ENCODE assay signal across 9 mouse cellular contexts in the genomic region with DNA sequence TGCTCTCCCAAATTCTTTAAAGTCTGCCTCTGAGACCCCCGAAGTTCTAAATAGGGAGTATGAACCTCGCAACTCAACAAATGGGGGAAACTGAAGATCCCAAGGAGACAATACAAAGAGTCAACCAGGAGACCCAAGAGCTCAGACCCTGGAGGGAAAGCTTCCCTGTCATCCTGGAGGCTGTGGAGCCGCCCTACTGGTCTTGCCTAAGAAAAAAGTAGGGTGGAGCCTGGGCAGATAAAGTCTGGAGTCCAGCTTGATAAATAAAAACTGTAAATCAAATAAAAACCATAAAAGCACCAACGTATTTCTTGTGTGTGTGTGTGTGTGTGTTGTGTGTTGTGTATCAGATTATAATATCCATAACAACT. TPM values are rescaled to one million over a fixed set of nuclear protein-coding genes. Genes with fewer than 3 reads are reported as not detected.
DNase-seq lines count a peak whose midpoint lies in the region; ATAC-seq and TF ChIP-seq lines count a peak whose summit lies in the region.
"Had no signal": no experiment of that assay in that cellular context is flagged by ENCODE, and none has a peak within 500 bp of the region (broad histone marks: within the 10 kb centered on the region; RNA-seq: fewer than 3 reads in every experiment).

No protein-coding gene starts in this region.

- no peaks in the 10 kb centered on the region for H3K36me3 ChIP-seq in kidney, adult 2 months (ENCODE audit: control insufficient read depth, insufficient read depth, low read length)
- H3K36me3 ChIP-seq in hindbrain, embryonic 16.5 days (ENCODE audit: control insufficient read depth, insufficient read depth, low read length), result no peaks in the 10 kb centered on the region
- H3K36me3 ChIP-seq in midbrain, embryonic 15.5 days (replicated peaks), result no peaks in the 10 kb centered on the region

- H3K4me1 ChIP-seq in kidney, adult 2 months (ENCODE audit: control insufficient read depth, insufficient read depth, low read length), result peaks cover 12% of the 10 kb centered on the region; the same call in 1 of the 2 replicates
- peaks cover 3% of the 10 kb centered on the region; the same call in 1 of the 2 replicates for H3K4me1 ChIP-seq in brown adipose tissue, adult 24 weeks (ENCODE audit: control insufficient read depth, insufficient read depth, insufficient read length, low read length)
- peaks cover 13% of the 10 kb centered on the region for H3K4me1 ChIP-seq in hindbrain, embryonic 16.5 days (ENCODE audit: control insufficient read depth, insufficient read depth, low read depth, low read length)
- peaks cover 19% of the 10 kb centered on the region; the same call in 1 of the 2 replicates for H3K4me1 ChIP-seq in midbrain, embryonic 15.5 days
- no peaks in the 10 kb centered on the region for H3K4me1 ChIP-seq in cerebellum, adult 2 months (ENCODE audit: control insufficient read depth, insufficient read depth, low read length)

- no peak overlapping the region for H3K9ac ChIP-seq in hindbrain, embryonic 16.5 days (ENCODE audit: low read depth, low read length)
- H3K9ac ChIP-seq in midbrain, embryonic 15.5 days, result no peak overlapping the region

- DNase-seq in kidney, adult 2 months, result no peak
- DNase-seq in kidney, adult 8-10 months, result no peak
- no peak for DNase-seq in right cerebral cortex, postnatal 4 days
- DNase-seq in cerebellum, adult 2 months, result no peak

- TF ChIP-seq CTCF in kidney, adult 2 months (conservative IDR thresholded peaks at IDR 0.05; ENCODE audit: insufficient read depth, insufficient read length, low read depth, low read length), result 0 out of 2 replicates have a peak, but pooled peaks have one; percentile 9
- no peak for TF ChIP-seq CTCF in cerebellum, adult 2 months (IDR thresholded peaks at IDR 0.05; ENCODE audit: borderline replicate concordance, insufficient read depth, low read depth, low read length)

- H3K4me2 ChIP-seq in hindbrain, embryonic 16.5 days (ENCODE audit: low read length), result peak overlapping the region; percentile 76
- peak overlapping the region; percentile 69 for H3K4me2 ChIP-seq in midbrain, embryonic 15.5 days

- no peak for TF ChIP-seq POLR2A in kidney, adult 2 months (IDR thresholded peaks at IDR 0.05; ENCODE audit: low read depth, low read length)
- no peak for TF ChIP-seq POLR2A in cerebellum, adult 2 months (IDR thresholded peaks at IDR 0.05; ENCODE audit: borderline replicate concordance, insufficient read depth, low read length)

- peaks cover 2% of the 10 kb centered on the region; the same call in 1 of the 2 replicates for H3K9me3 ChIP-seq in hindbrain, embryonic 16.5 days (ENCODE audit: control insufficient read depth, low read length)
- no peaks in the 10 kb centered on the region for H3K9me3 ChIP-seq in midbrain, embryonic 15.5 days

- peak overlapping the region; percentile 53; the same call in 1 of the 2 replicates for H3K27ac ChIP-seq in kidney, adult 2 months (ENCODE audit: insufficient read depth, low read depth, low read length)
- H3K27ac ChIP-seq in brown adipose tissue, adult 24 weeks (replicated peaks; ENCODE audit: low read depth, low read length), result peak overlapping the region; percentile 96
- H3K27ac ChIP-seq in hindbrain, embryonic 16.5 days (ENCODE audit: low read depth, low read length), result no peak overlapping the region
- H3K27ac ChIP-seq in midbrain, embryonic 15.5 days, result no peak overlapping the region
- H3K27ac ChIP-seq in cerebellum, adult 2 months (ENCODE audit: insufficient read depth, low read length), result no peak overlapping the region

- H3K4me3 ChIP-seq in kidney, adult 2 months (ENCODE audit: insufficient read depth, low read depth, low read length), result peak overlapping the region; percentile 53; the same call in 1 of the 2 replicates
- peak overlapping the region; percentile 67 for H3K4me3 ChIP-seq in brown adipose tissue, adult 24 weeks (ENCODE audit: insufficient read depth, low read depth, low read length)
- H3K4me3 ChIP-seq in hindbrain, embryonic 16.5 days (ENCODE audit: low read length), result peak overlapping the region; percentile 60
- peak overlapping the region; percentile 50 for H3K4me3 ChIP-seq in midbrain, embryonic 15.5 days
- H3K4me3 ChIP-seq in cerebellum, adult 2 months (replicated peaks; ENCODE audit: insufficient read depth, low read depth, low read length), result no peak overlapping the region

- H3K27me3 ChIP-seq in kidney, adult 2 months (replicated peaks; ENCODE audit: control insufficient read depth, insufficient read depth, low read length), result no peaks in the 10 kb centered on the region
- no peaks in the 10 kb centered on the region for H3K27me3 ChIP-seq in hindbrain, embryonic 16.5 days (replicated peaks; ENCODE audit: control insufficient read depth, insufficient read depth, low read length)
- H3K27me3 ChIP-seq in midbrain, embryonic 15.5 days (replicated peaks), result no peaks in the 10 kb centered on the region
- no peaks in the 10 kb centered on the region for H3K27me3 ChIP-seq in cerebellum, adult 2 months (ENCODE audit: control insufficient read depth, insufficient read depth, low read length)
- H3K27me3 ChIP-seq: Patski had no signal

- ATAC-seq in hindbrain, embryonic 16.5 days, result no peak
- ATAC-seq in midbrain, embryonic 15.5 days (replicated peaks), result no peak
- no peak for ATAC-seq in monocyte, adult 5-6 weeks (replicated peaks; ENCODE audit: insufficient number of reproducible peaks, low FRiP score, low TSS enrichment, poor library complexity, severe bottlenecking)

- 72% methylated on average over 4 of the region's 4 CpGs for WGBS in kidney, adult 2 months
- WGBS in hindbrain, embryonic 16.5 days, result 78% methylated on average over 4 of the region's 4 CpGs
- 82% methylated on average over 4 of the region's 4 CpGs for WGBS in midbrain, embryonic 15.5 days
- WGBS in cerebellum, adult 2 months, result 78% methylated on average over 4 of the region's 4 CpGs

RNA-seq across cellular contexts. Expression of a gene that starts 0.6 kb away (rescaled TPM):
- 52.3 and 57.2 TPM in 2 replicates for polyA plus RNA-seq in kidney, adult 2 months (2012; rRNA removed)
- 12.2 and 21.8 TPM in 2 replicates for polyA plus RNA-seq in brown adipose tissue, adult 24 weeks (2012; ENCODE audit: insufficient read depth, insufficient read length, missing spikeins)
- 15.2 and 21.8 TPM in 2 replicates for polyA plus RNA-seq in hindbrain, embryonic 16.5 days (2015; fragmentation: Nextera tagmentation; extraction: Ambion mirVana)
- 16.0 and 17.9 TPM in 2 replicates for polyA plus RNA-seq in midbrain, embryonic 15.5 days (2015; fragmentation: Nextera tagmentation; extraction: Ambion mirVana)
- polyA plus RNA-seq in cerebellum, adult 2 months (2012; rRNA removed), result 6.1 and 6.9 TPM in 2 replicates
- 1.4 to 6.2 TPM (median 2.6 TPM) in 3 replicates for total RNA-seq in monocyte, adult 5-6 weeks (2017)

RNA-seq across cellular contexts. Expression of a gene that starts 25.3 kb away (rescaled TPM):
- polyA plus RNA-seq in kidney, adult 2 months (2012; rRNA removed), result 136 and 163 TPM in 2 replicates
- polyA plus RNA-seq in brown adipose tissue, adult 24 weeks (2012; ENCODE audit: insufficient read depth, insufficient read length, missing spikeins), result 15.9 and 19.1 TPM in 2 replicates
- polyA plus RNA-seq in hindbrain, embryonic 16.5 days (2015; fragmentation: Nextera tagmentation; extraction: Ambion mirVana), result 176 and 225 TPM in 2 replicates
- polyA plus RNA-seq in midbrain, embryonic 15.5 days (2015; fragmentation: Nextera tagmentation; extraction: Ambion mirVana), result 72.7 and 75.6 TPM in 2 replicates
- polyA plus RNA-seq in cerebellum, adult 2 months (2012; rRNA removed), result 889 and 965 TPM in 2 replicates
- total RNA-seq in monocyte, adult 5-6 weeks (2017), result 3.0 to 22.8 TPM (median 7.5 TPM) in 3 replicates

RNA-seq across cellular contexts. Expression of a gene that starts 35.2 kb away (rescaled TPM):
- 24.0 and 28.0 TPM in 2 replicates for polyA plus RNA-seq in kidney, adult 2 months (2012; rRNA removed)
- not detected in 2 replicates for polyA plus RNA-seq in brown adipose tissue, adult 24 weeks (2012; ENCODE audit: insufficient read depth, insufficient read length, missing spikeins)
- 12.5 and 13.9 TPM in 2 replicates for polyA plus RNA-seq in hindbrain, embryonic 16.5 days (2015; fragmentation: Nextera tagmentation; extraction: Ambion mirVana)
- polyA plus RNA-seq in midbrain, embryonic 15.5 days (2015; fragmentation: Nextera tagmentation; extraction: Ambion mirVana), result 7.5 and 7.9 TPM in 2 replicates
- 103 and 106 TPM in 2 replicates for polyA plus RNA-seq in cerebellum, adult 2 months (2012; rRNA removed)
- 0.68 to 5.5 TPM (median 2.3 TPM) in 3 replicates for total RNA-seq in monocyte, adult 5-6 weeks (2017)

RNA-seq across cellular contexts. Expression of a gene that starts 51.7 kb away (rescaled TPM):
- 0.19 and 0.27 TPM in 2 replicates for polyA plus RNA-seq in kidney, adult 2 months (2012; rRNA removed)
- not detected in 2 replicates for polyA plus RNA-seq in brown adipose tissue, adult 24 weeks (2012; ENCODE audit: insufficient read depth, insufficient read length, missing spikeins)
- polyA plus RNA-seq in hindbrain, embryonic 16.5 days (2015; fragmentation: Nextera tagmentation; extraction: Ambion mirVana), result 4.0 and 9.2 TPM in 2 replicates
- polyA plus RNA-seq in midbrain, embryonic 15.5 days (2015; fragmentation: Nextera tagmentation; extraction: Ambion mirVana), result 1.3 TPM in 2 replicates
- 3.8 and 4.0 TPM in 2 replicates for polyA plus RNA-seq in cerebellum, adult 2 months (2012; rRNA removed)
- 0.29 to 3.8 TPM in 2 of 3 replicates, not detected in the other for total RNA-seq in monocyte, adult 5-6 weeks (2017)

Comparison
In these comparisons a context has a peak if more than half of its experiments do, and no peak if none do; other contexts are left out.
1. H3K27ac ChIP-seq: peak in kidney, adult 2 months (single experiment) and brown adipose tissue, adult 24 weeks (single experiment); none in hindbrain, embryonic 16.5 days (single experiment), midbrain, embryonic 15.5 days (single experiment) and cerebellum, adult 2 months (single experiment).